Mouse (Mus musculus) CH12.LX (cell line): ENCODE measurements at regions not wholly inside any gene's neighbourhood (a gene's known extent, or its start where the extent isn't known, plus 50 kb on each side); places are given as distances from the start of the nearest gene placed in this dataset.

Experiments used
- DNase-seq: peaks from one replicate; pipeline ENCODE4 v3.0.0-alpha.2; 2013; ENCODE audit errors: extremely low read depth
- H3K27ac ChIP-seq: 2 replicates; pipeline ENCODE4 v1.5.1; 2012; ENCODE audit warnings: low read depth, mild to moderate bottlenecking, control low read depth, moderate library complexity; ENCODE audit not compliant: insufficient read depth
- H3K27me3 ChIP-seq: replicated peaks from 2 replicates; pipeline ENCODE3; 2012; ENCODE audit warnings: inconsistent platforms
- H3K36me3 ChIP-seq, 2 experiments: replicated peaks in 1 of 2; 2 replicates each; pipeline versions ENCODE3 to v1.6.1; 2012; ENCODE audit warnings: inconsistent platforms in 1 of 2, low read length in 1 of 2, mild to moderate bottlenecking in 1 of 2, mixed read lengths in 1 of 2, moderate library complexity in 1 of 2; ENCODE audit not compliant: control insufficient read depth in 1 of 2, insufficient read depth in 1 of 2
- H3K4me1 ChIP-seq, 2 experiments: 2 replicates each; pipeline ENCODE4 v1.6.1; 2012; ENCODE audit warnings: inconsistent platforms in 1 of 2, moderate library complexity in 1 of 2; ENCODE audit not compliant: insufficient read depth in 2 of 2, control insufficient read depth in 1 of 2
- H3K4me2 ChIP-seq: 2 replicates; pipeline ENCODE4 v1.6.1; 2012; ENCODE audit warnings: low read depth, mild to moderate bottlenecking, control low read depth; ENCODE audit not compliant: poor library complexity, insufficient read depth, severe bottlenecking
- H3K4me3 ChIP-seq, 3 experiments: fragments of 150-350 bp in 1 of 3; sonication (generic) in 1 of 3; replicated peaks in 1 of 3; 2 replicates each; pipeline versions ENCODE3 to v1.5.1; 2011 to 2012; ENCODE audit warnings: low read depth in 2 of 3, low read length in 2 of 3, mild to moderate bottlenecking in 2 of 3, moderate library complexity in 2 of 3, control low read depth in 1 of 3, improper control_type of control experiment in 1 of 3, inconsistent platforms in 1 of 3, mixed read lengths in 1 of 3; ENCODE audit not compliant: poor library complexity in 1 of 3
- H3K79me2 ChIP-seq: replicated peaks from 2 replicates; pipeline ENCODE4 v1.6.1; 2012; ENCODE audit warnings: mild to moderate bottlenecking, moderate library complexity; ENCODE audit not compliant: control insufficient read depth, poor library complexity, insufficient read depth, severe bottlenecking; ENCODE audit errors: extremely low read depth
- H3K9ac ChIP-seq: 2 replicates; pipeline ENCODE4 v1.6.1; 2012; ENCODE audit warnings: low read depth, mild to moderate bottlenecking, control low read depth, moderate library complexity; ENCODE audit not compliant: insufficient read depth
- H3K9me3 ChIP-seq: replicated peaks from 2 replicates; pipeline ENCODE3; 2012; ENCODE audit warnings: low read length, inconsistent platforms, mixed read lengths
- BHLHE40 ChIP-seq: IDR thresholded peaks from 2 replicates; pipeline ENCODE4 v1.6.1; 2011; ENCODE audit warnings: mild to moderate bottlenecking, low read depth, low read length, improper control_type of control experiment
- CHD1 ChIP-seq: IDR thresholded peaks from 2 replicates; pipeline ENCODE4 v1.6.1; 2012; ENCODE audit warnings: low read depth, low read length, improper control_type of control experiment, inconsistent platforms
- CHD2 ChIP-seq: IDR thresholded peaks from 2 replicates; pipeline ENCODE4 v1.6.1; 2011; ENCODE audit warnings: low read length, improper control_type of control experiment
- E2F4 ChIP-seq: IDR thresholded peaks from 2 replicates; pipeline ENCODE4 v1.6.1; 2011; ENCODE audit warnings: low read depth, low read length, improper control_type of control experiment; ENCODE audit not compliant: insufficient replicate concordance
- EP300 ChIP-seq: IDR thresholded peaks from 2 replicates; pipeline ENCODE4 v1.6.1; 2011; ENCODE audit warnings: low read length, improper control_type of control experiment
- ETS1 ChIP-seq: conservative IDR thresholded peaks from 2 replicates; pipeline ENCODE4 v1.6.1; 2012; ENCODE audit warnings: low read depth, mild to moderate bottlenecking, inconsistent platforms, low read length, improper control_type of control experiment, moderate library complexity
- HCFC1 ChIP-seq: IDR thresholded peaks from 2 replicates; pipeline ENCODE4 v1.6.1; 2012; ENCODE audit warnings: low read depth, mild to moderate bottlenecking, inconsistent platforms, low read length, improper control_type of control experiment
- JUN ChIP-seq: IDR thresholded peaks from 2 replicates; pipeline ENCODE4 v1.6.1; 2011; ENCODE audit warnings: low read depth, mild to moderate bottlenecking, low read length, improper control_type of control experiment, moderate library complexity; ENCODE audit not compliant: insufficient read depth
- JUND ChIP-seq: conservative IDR thresholded peaks from 2 replicates; pipeline ENCODE4 v1.6.1; 2011; ENCODE audit warnings: low read depth, low read length, improper control_type of control experiment
- MAFK ChIP-seq: IDR thresholded peaks from 2 replicates; pipeline ENCODE4 v1.6.1; 2011; ENCODE audit warnings: low read length, improper control_type of control experiment; ENCODE audit not compliant: insufficient replicate concordance
- MAZ ChIP-seq: IDR thresholded peaks from 2 replicates; pipeline ENCODE4 v1.6.1; 2012; ENCODE audit warnings: low read depth, mild to moderate bottlenecking, inconsistent platforms, low read length, improper control_type of control experiment, moderate library complexity
- MEF2A ChIP-seq: IDR thresholded peaks from 2 replicates; pipeline ENCODE4 v1.6.1; 2014; ENCODE audit warnings: low read depth, mild to moderate bottlenecking, inconsistent platforms, low read length, improper control_type of control experiment, borderline replicate concordance
- MYC ChIP-seq: IDR thresholded peaks from 2 replicates; pipeline ENCODE4 v1.6.1; 2011; ENCODE audit warnings: low read depth, mild to moderate bottlenecking, improper control_type of control experiment, low read length
- NELFE ChIP-seq: IDR thresholded peaks from 2 replicates; pipeline ENCODE4 v1.6.1; 2011; ENCODE audit warnings: low read depth, low read length, improper control_type of control experiment
- NRF1 ChIP-seq: IDR thresholded peaks from 2 replicates; pipeline ENCODE4 v1.6.1; 2014; ENCODE audit warnings: low read depth, mild to moderate bottlenecking, inconsistent platforms, low read length, improper control_type of control experiment, moderate library complexity
- PAX5 ChIP-seq: IDR thresholded peaks from 2 replicates; pipeline ENCODE4 v1.6.1; 2012; ENCODE audit warnings: low read length, inconsistent platforms, mixed read lengths
- RAD21 ChIP-seq: IDR thresholded peaks from 2 replicates; pipeline ENCODE4 v1.6.1; 2011; ENCODE audit warnings: low read depth, mild to moderate bottlenecking, low read length, improper control_type of control experiment, moderate library complexity
- SIN3A ChIP-seq: IDR thresholded peaks from 2 replicates; pipeline ENCODE4 v1.6.1; 2012; ENCODE audit warnings: low read length, improper control_type of control experiment, inconsistent platforms
- SMC3 ChIP-seq: IDR thresholded peaks from 2 replicates; pipeline ENCODE4 v1.6.1; 2011; ENCODE audit warnings: low read depth, low read length, improper control_type of control experiment
- TBP ChIP-seq: conservative IDR thresholded peaks from 2 replicates; pipeline ENCODE4 v1.6.1; 2011; ENCODE audit warnings: low read depth, low read length, improper control_type of control experiment
- USF1 ChIP-seq: IDR thresholded peaks from 2 replicates; pipeline ENCODE4 v1.6.1; 2014; ENCODE audit warnings: low read depth, mild to moderate bottlenecking, inconsistent platforms, low read length, improper control_type of control experiment
- USF2 ChIP-seq: conservative IDR thresholded peaks from 2 replicates; pipeline ENCODE4 v1.6.1; 2011; ENCODE audit warnings: low read depth, low read length, improper control_type of control experiment
- ZC3H11A ChIP-seq: IDR thresholded peaks from 2 replicates; pipeline ENCODE4 v1.6.1; 2012; ENCODE audit warnings: low read depth, mild to moderate bottlenecking, inconsistent platforms, low read length, improper control_type of control experiment
- ZNF384 ChIP-seq: IDR thresholded peaks from 2 replicates; pipeline ENCODE4 v1.6.1; 2012; ENCODE audit warnings: low read depth, low read length, improper control_type of control experiment, inconsistent platforms
- dilution Hi-C: fragments of 300-500 bp; cut with MboI; formaldehyde crosslinking; loops from 2 replicates; pipeline ENCODE4 v1.14.3; 2020; ENCODE audit warnings: low sequenced_read_pairs; ENCODE audit not compliant: extremely low pct_unique_long_range_greater_than_20kb, extremely low pct_ligation_motif_present
- in situ Hi-C: fragments of 300-500 bp; cut with MboI; formaldehyde crosslinking; loops from 3 replicates; pipeline ENCODE4 v1.14.3; 2019; ENCODE audit warnings: low sequenced_read_pairs, low pct_ligation_motif_present, low pct_unique_long_range_greater_than_20kb, mixed read lengths

DNA sequence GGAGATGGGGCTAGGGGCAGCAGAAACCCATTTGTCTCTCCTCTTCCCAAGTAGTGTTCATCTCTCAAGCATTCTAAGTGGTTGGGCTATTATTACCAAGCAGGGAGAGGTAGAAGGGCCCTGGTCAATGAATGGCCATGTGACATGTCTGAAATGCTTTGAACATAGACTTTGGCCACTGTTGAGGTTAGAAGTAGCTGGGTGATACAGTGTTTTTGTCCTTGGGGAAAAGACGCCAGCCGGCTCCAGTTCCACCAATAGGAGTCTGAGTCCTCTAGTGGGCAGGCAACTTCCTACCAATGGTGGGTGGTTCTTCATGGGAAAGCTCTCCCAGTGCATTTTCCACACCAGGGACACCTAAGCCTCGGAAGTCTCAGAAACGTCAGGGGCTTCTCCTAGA lies 497.3 kb upstream of the Mgmt start:
- DNase-seq, result no peak
- H3K27ac ChIP-seq, result no peak overlapping the region
- in situ Hi-C loops, result no loop called here
- no peaks in the 10 kb centered on the region for H3K4me1 ChIP-seq
- H3K4me3 ChIP-seq, result no peak overlapping the region
- H3K79me2 ChIP-seq, result no peaks in the 10 kb centered on the region
- TF ChIP-seq NRF1, result no peak
- no peak for TF ChIP-seq ZC3H11A
- no peak for TF ChIP-seq ZNF384
- no peak for TF ChIP-seq PAX5
- TF ChIP-seq HCFC1, result no peak
- TF ChIP-seq SIN3A, result no peak
- no peak for TF ChIP-seq ETS1
- TF ChIP-seq USF2, result no peak
- TF ChIP-seq MAFK, result no peak
- no peak for TF ChIP-seq BHLHE40
- no peak for TF ChIP-seq NELFE
- TF ChIP-seq E2F4, result no peak
- no peak for TF ChIP-seq JUND
- no peak for TF ChIP-seq MAZ
- TF ChIP-seq TBP, result no peak
- TF ChIP-seq CHD2, result no peak
- TF ChIP-seq, all 38 proteins: peak for 0
- H3K27me3 ChIP-seq, result peaks cover 86% of the 10 kb centered on the region
- no peak overlapping the region for H3K4me2 ChIP-seq
- no peaks in the 10 kb centered on the region for H3K36me3 ChIP-seq
- no peaks in the 10 kb centered on the region for H3K9me3 ChIP-seq
- dilution Hi-C loops, result no loop called here
- no peak overlapping the region for H3K9ac ChIP-seq

DNA sequence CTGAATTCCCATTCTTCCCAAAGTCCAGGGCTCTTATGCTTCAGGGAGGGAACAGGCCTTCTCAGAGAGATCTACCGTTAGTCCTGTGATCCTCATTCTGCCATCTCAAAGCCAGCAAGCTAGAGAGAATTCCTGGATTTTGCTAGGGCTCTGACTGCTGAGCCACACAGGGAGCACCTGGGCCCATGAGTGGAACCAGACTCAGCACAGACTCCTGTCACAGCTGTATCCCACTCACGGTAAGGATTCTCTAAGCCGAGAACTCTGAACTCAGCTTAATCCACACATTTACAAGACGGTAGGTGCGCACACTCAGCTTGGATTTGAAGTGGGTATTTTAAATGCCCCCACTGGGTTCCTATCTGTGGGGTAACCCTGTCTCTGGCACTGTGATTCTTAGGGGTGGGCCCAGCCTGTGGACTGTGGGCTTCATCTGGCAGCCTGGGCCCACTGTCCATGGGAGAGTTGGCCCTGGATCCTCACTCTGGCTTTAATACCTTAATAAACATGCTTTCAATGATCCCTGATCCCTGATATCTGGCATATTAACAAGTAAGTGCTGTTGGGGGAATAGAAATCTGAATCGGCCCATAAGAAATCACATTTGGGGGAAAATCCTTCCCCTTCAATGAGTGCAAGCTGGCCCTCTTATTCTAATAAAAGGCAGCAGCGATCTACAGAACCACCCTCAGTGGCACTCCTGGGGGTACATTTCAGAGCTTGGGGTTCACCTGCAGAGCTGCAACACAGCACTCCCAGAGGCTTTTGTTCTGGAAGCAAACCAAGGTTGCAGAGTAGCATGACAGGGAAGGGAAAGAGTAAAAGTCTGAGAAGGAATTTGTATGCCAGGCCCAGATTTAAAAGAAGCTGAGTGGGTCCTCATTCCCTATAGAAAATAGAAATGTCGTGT lies 491.5 kb upstream of the Mgmt start:
- DNase-seq, result no peak
- in situ Hi-C loops, result no loop called here
- H3K27ac ChIP-seq, result no peak overlapping the region
- H3K9ac ChIP-seq, result no peak overlapping the region
- no peaks in the 10 kb centered on the region for H3K36me3 ChIP-seq
- no peak overlapping the region for H3K4me2 ChIP-seq
- H3K4me1 ChIP-seq, result no peaks in the 10 kb centered on the region
- peaks cover 83% of the 10 kb centered on the region for H3K27me3 ChIP-seq
- H3K9me3 ChIP-seq, result no peaks in the 10 kb centered on the region
- TF ChIP-seq HCFC1 (no peak), E2F4 (no peak), MAFK (no peak), CHD2 (no peak), MEF2A (no peak), MYC (no peak), JUN (no peak), RAD21 (no peak), EP300 (no peak), USF1 (no peak), SMC3 (no peak), NRF1 (no peak), ETS1 (no peak), CHD1 (no peak)
- dilution Hi-C loops, result no loop called here
- H3K79me2 ChIP-seq, result no peaks in the 10 kb centered on the region
- no peak overlapping the region for H3K4me3 ChIP-seq
